Mouse (Mus musculus): Measurements from ENCODE around the gene Caly.

The Caly gene

GRCm38 (mm10) chr7:140037171-140037555 is 45.2 kb downstream of the Caly start:
- no peak for DNase-seq (ENCODE audit: low spot score in 2 of 2)

- peak; percentile 92 to 94 for DNase-seq (ENCODE audit: low spot score in 2 of 2)
Measured at GRCm38 (mm10) chr7:140036281-140037170, 45.8 kb downstream of the Caly start, which contains the start of the genes Zfp511 and Tubgcp2. TSS of gene Zfp511 (plus strand) at chr7:140036391. TSS of gene Tubgcp2 (minus strand) at chr7:140036669.

GRCm38 (mm10) chr7:140035456-140035855 is 46.9 kb downstream of the Caly start:
- no peak for DNase-seq (ENCODE audit: low spot score in 2 of 2)

- no peak for DNase-seq (ENCODE audit: low spot score in 2 of 2)
Measured at GRCm38 (mm10) chr7:140033386-140033785, 49.0 kb downstream of the Caly start.

- no peak for DNase-seq (ENCODE audit: low spot score in 2 of 2)
Measured at GRCm38 (mm10) chr7:140032366-140032765, 50.0 kb downstream of the Caly start.

GRCm38 (mm10) chr7:140031771-140032170 is 50.6 kb downstream of the Caly start:
- DNase-seq (ENCODE audit: low spot score in 2 of 2): no peak
